Mouse (Mus musculus): Measurements from ENCODE around the gene Med19.

- TF ChIP-seq CTCF (IDR thresholded peaks at IDR 0.05; ENCODE audit: low read depth, low read length) (no peak), POLR2A (IDR thresholded peaks at IDR 0.05; ENCODE audit: borderline replicate concordance, low read depth, low read length) (no peak)
Observed at GRCm38 (mm10) chr2:84646138-84646537, 32.1 kb upstream of the Med19 start.
